1 mouse cellular context compared by ENCODE assay signal in the genomic region with DNA sequence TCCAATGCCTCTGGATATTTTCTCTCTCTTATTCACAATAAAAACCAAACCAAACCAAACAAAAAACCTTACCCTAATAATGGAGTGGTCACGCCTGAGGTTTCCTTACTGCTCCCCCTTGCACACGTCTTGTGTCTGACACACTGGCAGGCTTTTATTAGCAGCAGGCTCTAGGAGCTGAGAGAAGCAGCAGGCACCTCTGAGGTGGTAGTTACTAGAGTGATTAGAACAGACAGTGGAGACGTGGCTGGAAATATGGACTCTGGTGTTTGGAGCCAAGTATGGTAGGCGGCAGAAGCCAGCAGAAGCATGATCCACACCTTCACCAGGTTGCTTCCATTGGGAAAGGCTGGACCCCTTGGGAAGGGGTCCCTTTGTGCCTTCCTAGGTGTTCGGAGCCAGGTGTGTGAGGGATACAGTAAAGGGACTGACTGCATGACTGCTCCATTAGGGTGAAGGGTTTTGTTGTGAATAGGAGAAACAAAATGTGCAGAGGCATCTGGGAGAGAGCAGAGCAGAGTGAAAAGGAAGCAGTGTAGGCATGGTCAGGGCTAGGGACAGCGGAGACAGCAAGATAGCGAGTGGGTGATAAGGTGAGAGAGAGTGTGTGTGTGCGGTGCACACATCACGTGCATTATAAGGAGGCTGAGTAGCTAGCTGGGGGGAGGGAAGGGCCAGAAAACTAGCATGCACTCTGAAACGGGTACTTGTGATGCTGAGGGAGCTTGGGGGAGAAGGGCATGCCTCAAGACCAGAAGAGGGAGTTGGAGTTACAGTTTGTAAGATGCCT.
A peak's percentile ranks its signal among the peaks of the same experiment; 100 is the strongest.
TF ChIP-seq lines count a peak whose summit lies in the region.

No protein-coding gene starts in this region.

TF ChIP-seq in MEL, 35 proteins besides CTCF, POLR2A, EP300 and RAD21 (continued from another document):
- TF ChIP-seq TCF12 (IDR thresholded peaks at IDR 0.05; ENCODE audit: low read depth, low read length) (peak; percentile 55; the same call in 1 of the 2 replicates), MEF2A (IDR thresholded peaks at IDR 0.05; ENCODE audit: extremely low read depth, insufficient replicate concordance, low read depth, low read length, poor library complexity, severe bottlenecking) (no peak), MAFK (IDR thresholded peaks at IDR 0.05; ENCODE audit: borderline replicate concordance, low read depth, low read length) (no peak), SIN3A (IDR thresholded peaks at IDR 0.05; ENCODE audit: low read length) (no peak), TAL1 (IDR thresholded peaks at IDR 0.05; ENCODE audit: low read length) (no peak), NELFE (IDR thresholded peaks at IDR 0.05; ENCODE audit: low read depth, low read length) (no peak), NRF1 (IDR thresholded peaks at IDR 0.05; ENCODE audit: insufficient read depth, low read depth, low read length, poor library complexity, severe bottlenecking) (no peak), CHD2 (IDR thresholded peaks at IDR 0.05; ENCODE audit: low read length) (no peak), TBP (IDR thresholded peaks at IDR 0.05; ENCODE audit: low read depth, low read length) (no peak), RCOR1 (IDR thresholded peaks at IDR 0.05; ENCODE audit: low read depth, low read length) (peak; percentile 38; the same call in 1 of the 2 replicates), POLR2AphosphoS5 (IDR thresholded peaks at IDR 0.05; ENCODE audit: borderline replicate concordance, low read depth, low read length) (no peak), BHLHE40 (IDR thresholded peaks at IDR 0.05; ENCODE audit: borderline replicate concordance, low read depth, low read length) (peak; percentile 98), MXI1 (IDR thresholded peaks at IDR 0.05; ENCODE audit: low read depth, low read length) (no peak), ZMIZ1 (IDR thresholded peaks at IDR 0.05; ENCODE audit: low read depth, low read length) (no peak), MAX (IDR thresholded peaks at IDR 0.05; ENCODE audit: low read length) (peak; percentile 71; the same call in 1 of the 2 replicates), MYC (IDR thresholded peaks at IDR 0.05; ENCODE audit: low read depth, low read length) (no peak)
TF ChIP-seq in MEL: peak in this region for 7.
